Mouse (Mus musculus): ENCODE measurements around the gene Amd2. TPM values are rescaled to one million over a fixed set of nuclear protein-coding genes. Genes with fewer than 3 reads are reported as not detected.

Gene Amd2
- total RNA-seq (2021): 10 to 100 TPM; 22.9 to 27.4 TPM

- DNase-seq (ENCODE audit: extremely low spot score in 1 of 2, low spot score in 1 of 2): no peak
Measured at GRCm38 (mm10) chr10:35711792-35712191, at the start of gene Amd2. Amd2 (minus strand) TSS chr10:35711892.

GRCm38 (mm10) chr10:35761280-35761679 lies 49.6 kb upstream of the Amd2 start:
- no peak for DNase-seq (ENCODE audit: extremely low spot score in 1 of 2, low spot score in 1 of 2)

DNA sequence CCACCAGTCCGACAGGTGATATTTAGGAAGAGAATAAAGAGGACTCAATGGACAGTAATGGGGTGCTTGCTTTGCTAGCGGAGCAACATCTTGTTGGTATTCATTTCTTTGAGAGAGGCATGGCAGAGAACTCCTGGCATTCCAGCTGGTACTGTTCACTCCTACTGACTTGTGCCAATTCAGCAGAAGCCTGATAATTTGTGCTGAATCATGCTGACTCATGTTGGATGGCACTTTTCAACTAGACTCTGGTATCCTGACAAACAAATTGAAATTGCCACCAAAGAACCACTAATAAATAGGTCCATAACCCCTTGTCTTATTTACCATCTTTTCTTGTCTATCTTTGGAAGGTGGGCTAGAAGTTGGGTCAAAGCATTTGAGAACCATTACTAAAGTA lies 25.9 kb upstream of the Amd2 start:
- DNase-seq (ENCODE audit: extremely low spot score in 1 of 2, low spot score in 1 of 2): no peak

GRCm38 (mm10) chr10:35714266-35714665 lies 2.6 kb upstream of the Amd2 start:
- no peak for DNase-seq (ENCODE audit: extremely low spot score in 1 of 2, low spot score in 1 of 2)

Measured in layer of hippocampus, postnatal 25 days (tissue).